Mouse (Mus musculus): ENCODE data around the gene Gm43951.

DNA sequence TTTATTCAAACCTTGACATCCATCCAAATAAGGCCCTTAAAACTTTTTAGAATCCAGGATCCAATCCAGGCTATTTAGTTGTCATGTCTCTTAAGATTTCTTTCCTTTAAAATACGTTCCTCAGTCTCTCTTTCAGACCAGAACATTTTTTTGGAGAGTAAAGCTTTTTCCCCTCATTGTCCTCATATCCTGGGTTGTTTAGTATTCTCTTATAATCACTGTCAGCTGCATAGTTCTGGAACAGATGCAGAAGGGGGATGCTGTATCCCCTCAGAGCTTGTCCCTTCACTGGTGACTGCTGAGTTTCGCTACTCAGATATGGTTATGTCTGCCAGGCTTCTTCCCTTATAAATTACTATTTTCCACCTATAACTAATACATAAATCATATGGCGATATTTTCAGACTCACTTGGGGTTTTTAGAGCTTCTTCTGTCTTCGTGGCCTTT is 50.6 kb downstream of the Gm43951 start:
- TF ChIP-seq MYOD1 (IDR thresholded peaks at IDR 0.05; ENCODE audit: control insufficient read depth in 1 of 3, insufficient read length in 2 of 3, low read depth in 2 of 3) (no peak), POLR2A (IDR thresholded peaks at IDR 0.05; ENCODE audit: insufficient read length, low read depth) (no peak), MAX (IDR thresholded peaks at IDR 0.05; ENCODE audit: low read depth) (no peak), POLR2AphosphoS2 (IDR thresholded peaks at IDR 0.05; ENCODE audit: insufficient read length, low read depth) (no peak), TCF3 (IDR thresholded peaks at IDR 0.05; ENCODE audit: insufficient read length, low read depth) (no peak), MYOG (IDR thresholded peaks at IDR 0.05; ENCODE audit: control insufficient read depth in 1 of 3, insufficient read depth in 1 of 3, insufficient read length in 2 of 3, low read depth in 2 of 3) (no peak)
